Mouse (Mus musculus): ENCODE measurements at regions not wholly inside any gene's neighbourhood (a gene's known extent, or its start where the extent isn't known, plus 50 kb on each side); places are given as distances from the start of the nearest gene placed in this dataset.

DNA sequence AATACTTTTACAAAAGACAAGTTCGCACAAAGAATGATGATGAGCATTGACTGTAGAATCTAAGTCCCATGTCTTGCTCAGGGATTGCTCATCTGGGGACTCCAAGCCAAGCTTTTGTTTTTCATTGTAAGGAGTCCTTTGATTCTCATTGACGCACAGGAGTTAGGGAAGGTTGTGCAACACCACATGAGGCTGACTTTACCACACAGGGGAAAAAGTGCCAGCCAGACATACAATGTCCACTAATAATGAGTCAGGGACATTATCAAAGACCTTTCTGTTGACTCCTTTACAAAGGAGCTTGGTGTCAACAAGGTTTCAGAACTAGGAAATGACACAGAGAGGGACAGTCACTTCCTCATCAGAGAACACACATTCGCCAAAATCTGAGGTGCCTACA is 200.1 kb downstream of the Gm11361 start:
- TF ChIP-seq CTCF (IDR thresholded peaks at IDR 0.05; ENCODE audit: low read depth) (no peak), EP300 (IDR thresholded peaks at IDR 0.05; ENCODE audit: low read depth) (no peak)
